In genomic region chr16:87715221-87715620, GRCm38 (mm10) we compare ENCODE assay signal across 15 mouse cellular contexts.
"Had no signal": no experiment of that assay in that cellular context is flagged by ENCODE, and none has a peak within 500 bp of the region (broad histone marks: within the 10 kb centered on the region; RNA-seq: fewer than 3 reads in every experiment).

No protein-coding gene starts in this region.

- ATAC-seq: liver, postnatal 0 days had no signal

- H3K27ac ChIP-seq: limb, embryonic 12.5 days; limb, embryonic 15.5 days; liver, embryonic 14.5 days; macrophage had no signal

- DNase-seq: kidney, adult 18-20 months; kidney, adult 9 months; kidney, postnatal 14 days; kidney, postnatal 4 days; left cerebral cortex, postnatal 4 days; liver, postnatal 0 days; lung, postnatal 10 days; midbrain, embryonic 14.5 days; thymus, adult 18-20 months had no signal

- H3K4me3 ChIP-seq: limb, embryonic 12.5 days; limb, embryonic 15.5 days had no signal

- H3K27me3 ChIP-seq: limb, embryonic 12.5 days; limb, embryonic 15.5 days had no signal

- H3K4me2 ChIP-seq: limb, embryonic 12.5 days; limb, embryonic 15.5 days; liver, embryonic 11.5 days; midbrain, embryonic 11.5 days had no signal

- H3K9me3 ChIP-seq: limb, embryonic 12.5 days; limb, embryonic 15.5 days had no signal

- H3K9ac ChIP-seq: limb, embryonic 12.5 days; limb, embryonic 15.5 days; liver, embryonic 14.5 days; liver, postnatal 0 days had no signal
